Mouse (Mus musculus): ENCODE results near the gene Kcnn1.
"Not testable (repeated sequence)": the region's sequence is repeated elsewhere in the genome, so short reads cannot be mapped to it uniquely, and the experiment has no call there.

Kcnn1 gene

GRCm38 (mm10) chr8:70839408-70840351 lies 23.4 kb downstream of the Kcnn1 start, which contains the start of gene Arrdc2:
Gene Arrdc2 (minus strand): TSS chr8:70839720.
- DNase-seq: peak; percentile 96

DNA sequence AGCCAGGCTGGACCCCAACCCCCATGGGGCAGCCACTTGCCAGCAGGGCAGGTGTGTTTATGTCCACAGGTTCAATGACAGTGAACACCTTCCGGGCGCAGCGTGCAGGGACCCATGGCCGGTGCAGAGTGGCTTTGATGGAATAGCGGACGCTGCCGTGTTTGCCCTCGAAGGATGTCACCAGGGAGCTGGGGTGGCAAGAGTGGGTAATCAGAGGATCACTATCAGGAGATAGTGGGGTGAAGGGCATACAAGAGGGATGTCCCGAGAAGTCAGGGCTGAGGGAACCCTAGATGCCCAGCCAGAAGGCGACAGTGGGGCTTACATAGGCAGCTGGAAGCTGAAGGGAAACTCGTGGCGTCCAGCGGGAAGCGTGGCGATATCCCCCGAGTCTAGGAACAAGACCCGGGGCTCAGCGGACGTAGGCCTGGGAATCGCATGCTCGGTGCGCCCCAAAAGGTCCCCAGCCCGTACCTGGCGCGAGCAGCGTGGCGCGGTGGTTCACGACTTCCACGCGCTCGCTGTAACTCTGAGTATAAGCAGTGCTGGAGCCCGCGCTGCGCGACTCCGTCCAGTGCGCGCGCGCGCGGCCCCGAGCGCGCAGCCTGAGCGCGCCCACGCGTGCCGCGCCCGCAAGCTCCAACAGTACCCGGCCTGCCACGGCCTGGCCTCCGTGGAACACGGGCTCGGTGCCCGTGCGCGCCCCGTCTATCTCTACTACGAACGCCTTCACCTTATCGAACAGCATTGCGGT lies 24.2 kb downstream of the Kcnn1 start:
- no peak for DNase-seq

- no peak for DNase-seq
Measured at GRCm38 (mm10) chr8:70836666-70837065, 26.4 kb downstream of the Kcnn1 start.

DNA sequence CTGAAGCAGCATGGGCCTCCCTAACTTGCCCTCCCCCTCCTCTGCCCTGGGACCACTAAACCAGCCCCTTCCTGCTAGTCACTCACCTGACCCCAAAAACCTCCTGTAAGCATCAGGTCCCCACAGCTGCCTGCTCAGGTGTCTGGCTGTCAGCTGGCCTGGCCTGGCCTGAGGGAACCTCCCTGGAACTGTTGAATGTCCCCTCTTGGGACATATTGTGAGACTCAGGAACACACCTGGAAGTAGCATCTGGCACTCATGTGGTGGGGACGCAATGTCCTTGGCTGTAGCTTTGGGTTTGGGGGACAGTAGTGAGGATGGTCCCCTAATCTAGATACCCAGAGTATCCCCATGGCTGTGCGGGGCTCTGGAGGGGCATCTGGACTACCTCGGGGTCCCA lies 29.0 kb downstream of the Kcnn1 start:
- DNase-seq: no peak

GRCm38 (mm10) chr8:70833520-70833919 lies 29.5 kb downstream of the Kcnn1 start:
- DNase-seq: no peak

- no peak for DNase-seq
Measured at GRCm38 (mm10) chr8:70833018-70833482, 30.0 kb downstream of the Kcnn1 start.

DNA sequence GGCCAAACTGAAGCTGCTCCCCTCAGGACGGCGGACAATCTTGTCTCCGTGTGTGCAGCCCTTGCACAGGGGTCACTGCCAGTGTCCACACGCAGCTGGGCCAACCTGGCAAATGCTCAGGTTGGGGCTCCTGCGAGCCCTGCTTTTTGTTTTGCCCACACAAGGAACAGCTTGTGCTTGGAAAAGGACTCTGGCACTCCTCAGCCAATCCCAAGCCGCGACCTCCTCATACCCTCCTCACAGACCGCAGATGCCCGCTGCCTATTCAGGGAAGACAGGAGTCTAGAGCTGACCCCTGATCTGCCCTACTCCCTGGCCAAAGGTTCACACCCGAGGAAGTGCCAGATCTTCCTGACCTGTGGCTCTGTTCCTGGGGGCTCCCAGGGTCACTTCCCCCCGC lies 30.7 kb downstream of the Kcnn1 start:
- no peak for DNase-seq

DNA sequence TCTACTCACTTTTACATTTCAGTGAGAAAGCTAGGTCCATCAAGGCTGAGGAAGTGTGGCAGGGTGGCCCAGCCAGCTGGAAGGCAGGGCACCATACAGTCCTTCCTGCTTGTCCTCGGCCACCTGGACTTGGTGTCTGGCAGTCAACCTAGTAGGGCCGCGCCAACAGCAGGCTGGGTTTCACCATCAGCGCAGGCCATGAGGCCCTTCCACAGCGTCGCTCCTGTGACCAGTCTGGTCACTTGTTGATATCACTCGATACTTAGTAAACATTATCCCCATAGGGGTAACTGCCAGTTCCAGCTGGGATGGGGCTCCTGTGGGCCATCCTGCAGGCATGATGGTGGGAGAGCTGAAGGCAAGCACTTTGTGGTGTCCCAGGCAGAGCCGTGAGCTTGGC lies 31.5 kb downstream of the Kcnn1 start:
- DNase-seq: no peak

DNA sequence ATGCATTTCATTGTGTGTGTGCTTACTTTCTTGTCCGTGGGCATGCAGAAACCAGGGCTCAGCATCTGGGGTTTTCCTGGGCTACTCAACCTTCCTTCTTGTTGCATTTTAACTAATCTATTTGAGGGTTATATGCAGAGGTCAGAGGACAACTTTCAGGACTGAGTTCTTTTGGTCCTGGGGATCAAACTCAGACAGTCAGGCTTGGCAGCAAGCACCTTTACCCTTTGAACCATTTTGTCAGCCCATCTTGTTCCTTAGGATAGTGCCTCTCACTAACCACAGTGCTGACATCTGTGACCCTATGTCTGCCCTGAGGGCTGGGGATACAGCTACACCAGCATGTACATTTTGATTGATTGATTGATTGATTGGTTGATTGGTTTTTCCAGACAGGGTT lies 35.3 kb downstream of the Kcnn1 start:
- no peak for DNase-seq

DNA sequence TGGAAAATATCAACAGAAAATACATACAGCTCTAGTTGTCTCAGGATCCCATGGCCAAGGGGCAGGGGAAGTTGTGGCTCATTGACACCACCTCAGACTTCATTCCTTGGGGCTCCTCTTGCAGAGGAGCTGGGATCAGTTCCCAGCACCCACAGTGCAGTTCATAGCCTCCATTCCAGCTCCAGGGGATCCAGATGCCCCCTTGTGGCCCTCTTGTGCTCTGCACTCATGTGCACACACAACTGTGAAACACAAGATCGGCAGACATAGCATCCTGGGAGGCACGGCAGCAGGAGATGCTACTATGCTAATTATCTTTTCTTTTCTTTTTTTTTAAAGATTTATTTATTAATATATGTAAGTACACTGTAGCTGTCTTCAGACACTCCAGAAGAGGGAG lies 36.0 kb downstream of the Kcnn1 start:
- DNase-seq: no peak

DNA sequence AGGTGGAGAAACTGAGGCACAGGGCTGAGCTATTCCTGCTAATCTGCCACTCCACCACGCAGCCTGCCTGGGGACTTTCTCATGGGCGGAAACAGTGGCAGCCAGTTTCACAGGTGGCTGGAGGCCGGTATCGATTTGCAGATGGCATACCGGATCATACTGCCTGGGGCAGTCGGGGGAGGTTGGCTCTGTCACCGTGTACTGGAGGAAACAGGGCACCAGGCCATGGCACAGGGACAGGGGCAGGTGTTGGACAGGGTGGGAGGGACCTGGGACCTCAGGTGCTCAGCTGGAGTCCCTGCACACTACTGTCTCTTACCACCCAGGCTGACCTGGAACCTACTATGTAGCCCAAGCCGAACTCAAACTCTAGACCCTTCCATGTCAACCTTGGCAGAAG lies 37.2 kb downstream of the Kcnn1 start:
- no peak for DNase-seq

DNA sequence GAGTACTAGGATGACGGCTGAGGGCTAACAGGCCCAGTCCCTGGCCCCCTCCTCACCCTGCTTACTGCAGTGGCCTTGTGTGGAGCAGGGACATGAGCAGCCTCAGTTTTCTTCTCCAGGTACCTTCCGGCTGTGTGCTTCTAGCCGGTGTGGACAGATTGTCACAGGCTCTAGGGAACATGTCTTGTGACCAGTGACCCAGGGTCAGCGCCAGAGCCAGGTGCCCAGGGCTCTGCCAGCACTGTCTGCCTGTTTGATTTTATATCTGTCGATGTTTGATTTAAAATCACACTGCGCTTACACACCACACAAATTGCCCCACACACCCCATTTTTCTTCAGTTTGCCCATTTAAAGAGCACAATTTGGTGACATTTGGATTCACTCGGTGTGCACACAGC lies 39.3 kb downstream of the Kcnn1 start:
- no peak for DNase-seq

- not testable (repeated sequence) for DNase-seq
Measured at GRCm38 (mm10) chr8:70822594-70822993, 40.5 kb downstream of the Kcnn1 start.

DNA sequence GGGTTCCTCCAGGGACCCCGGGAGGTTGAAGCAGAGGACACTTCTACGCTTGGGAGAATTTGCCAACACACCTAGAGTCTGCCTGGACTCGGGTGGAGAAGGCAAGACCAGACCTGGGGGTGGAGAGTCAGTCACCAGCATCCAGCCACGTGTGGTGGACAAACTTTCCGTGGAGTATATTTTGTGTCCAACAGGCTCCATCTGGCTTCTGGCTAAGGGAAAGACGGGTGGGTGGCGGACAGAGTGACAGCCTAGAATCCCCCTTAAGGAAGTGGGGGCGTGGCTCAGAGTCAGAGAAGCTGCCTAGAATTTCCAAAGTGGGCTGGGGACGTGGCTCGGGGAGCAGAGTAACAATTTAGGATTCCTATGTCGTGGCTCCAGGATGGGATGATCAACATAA lies 41.1 kb downstream of the Kcnn1 start:
- DNase-seq: no peak

DNA sequence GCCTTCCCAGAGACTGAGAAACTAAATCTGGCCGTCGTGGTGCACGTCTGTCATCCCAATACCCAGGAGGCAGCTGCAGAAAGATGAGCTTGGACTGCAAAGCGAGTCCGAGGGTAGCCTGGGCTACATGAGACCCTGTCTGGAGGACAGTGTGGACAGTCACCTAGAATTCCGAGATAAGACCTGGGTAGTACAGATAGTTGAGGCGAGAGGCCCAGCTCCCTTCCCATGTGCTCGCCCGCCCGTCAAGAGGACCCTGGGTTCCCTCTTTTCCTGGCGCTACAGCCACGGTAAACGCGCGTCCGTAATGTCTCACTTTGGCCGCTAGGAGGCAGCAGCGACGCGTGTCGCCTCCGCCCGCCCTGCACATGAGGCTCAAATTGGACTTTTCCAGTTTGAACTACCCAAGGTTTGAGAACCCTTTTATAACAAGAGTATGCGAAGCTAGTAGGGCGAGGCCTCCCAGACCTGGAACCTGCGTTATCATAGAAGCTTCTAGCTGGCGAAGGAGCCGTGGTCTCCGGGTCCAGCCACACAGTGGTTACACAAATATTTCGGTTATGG lies 41.6 kb downstream of the Kcnn1 start:
- DNase-seq: peak; percentile 55

GRCm38 (mm10) chr8:70820101-70820935 lies 42.7 kb downstream of the Kcnn1 start:
- DNase-seq: no peak

DNA sequence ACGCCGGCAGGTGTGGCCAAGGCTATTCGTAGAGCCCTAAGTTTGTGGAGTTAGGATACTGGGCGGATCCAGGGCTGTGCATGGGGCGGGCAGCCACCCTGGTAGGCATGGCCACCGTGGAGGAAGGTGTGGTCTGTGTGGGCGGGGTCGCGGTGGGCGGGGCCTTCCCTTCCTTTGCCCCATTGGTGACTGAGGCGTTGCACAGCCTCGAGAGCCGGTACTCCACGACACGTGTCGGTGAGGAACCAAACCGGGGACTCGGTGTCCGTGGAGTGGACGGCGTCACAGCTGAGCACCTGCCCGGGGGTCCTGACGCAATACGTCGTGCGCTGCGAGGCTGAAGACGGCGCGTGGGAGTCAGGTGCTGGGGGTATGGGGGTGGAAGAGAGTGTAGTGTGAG lies 46.4 kb downstream of the Kcnn1 start:
- DNase-seq: no peak

DNA sequence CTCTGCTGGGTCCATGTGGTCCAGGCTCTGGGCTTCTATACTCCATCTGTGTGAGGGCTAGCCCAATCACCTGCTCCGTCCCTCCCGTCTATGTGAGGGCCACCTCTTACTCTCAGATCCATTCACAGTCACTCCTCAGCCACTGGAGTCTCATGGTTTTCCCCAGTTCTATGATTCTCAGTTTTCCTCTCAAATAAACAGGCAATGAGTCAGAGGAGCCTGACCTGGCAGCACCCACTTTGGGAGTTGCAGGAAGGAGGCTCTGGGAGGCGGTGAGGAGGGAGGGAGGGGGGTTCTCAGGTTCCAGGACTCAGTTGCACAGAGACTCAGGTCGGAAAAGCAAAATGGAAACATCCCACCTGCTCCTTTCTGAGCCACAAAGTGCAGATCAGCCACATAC lies 50.2 kb downstream of the Kcnn1 start:
- no peak for DNase-seq

DNA sequence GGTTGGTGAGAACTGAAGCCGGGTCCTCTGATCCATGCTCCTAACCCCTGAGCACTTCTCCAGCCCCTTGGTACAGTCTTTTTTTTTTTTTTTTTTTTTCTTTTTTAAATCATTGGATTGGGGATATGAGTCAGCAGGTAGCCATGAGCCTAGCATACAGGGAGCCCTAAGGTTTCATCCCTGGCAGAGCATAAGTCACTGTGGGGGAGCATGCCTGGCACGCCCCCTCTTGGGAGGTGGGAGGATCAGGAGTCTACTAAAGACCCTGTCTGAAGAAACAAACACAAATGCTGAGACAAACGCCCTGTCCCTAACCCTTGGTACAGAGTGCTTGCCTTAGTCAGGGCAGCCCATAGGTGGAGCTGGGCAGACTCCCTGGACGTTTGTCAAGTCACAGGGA lies 51.0 kb downstream of the Kcnn1 start:
- no peak for DNase-seq

DNA sequence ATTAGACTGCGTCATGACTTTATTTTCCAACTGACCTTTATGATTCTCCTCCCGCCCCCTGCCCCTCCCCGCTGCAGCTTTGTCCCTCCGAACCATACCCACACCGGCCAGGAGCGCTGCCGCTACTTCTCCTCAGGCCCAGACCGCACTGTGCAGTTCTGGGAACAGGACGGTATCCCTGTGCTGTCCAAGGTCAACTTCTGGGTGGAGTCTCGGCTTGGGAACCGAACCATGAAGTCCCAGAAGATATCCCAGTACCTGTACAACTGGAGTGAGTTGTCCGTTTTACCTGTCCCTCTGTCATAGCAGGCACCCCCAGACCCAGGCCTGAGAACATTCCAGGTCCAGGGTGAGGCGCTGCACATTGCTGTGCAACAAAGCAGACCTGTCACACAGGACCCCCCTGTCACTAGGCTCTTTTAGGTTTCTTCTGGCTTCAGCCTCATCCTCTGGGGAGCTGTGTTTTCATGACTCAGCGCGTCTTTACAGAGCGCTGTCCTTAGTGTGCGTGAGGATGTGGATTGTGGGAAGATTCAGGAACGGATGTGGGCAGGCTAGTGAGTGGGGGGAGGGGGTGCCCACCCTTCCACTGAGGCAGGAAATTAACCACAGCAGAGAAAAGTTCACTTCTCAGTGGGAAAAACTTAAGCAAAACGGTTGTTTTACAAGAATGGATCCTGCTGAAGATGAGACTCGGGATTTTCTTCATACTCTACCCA lies 51.9 kb downstream of the Kcnn1 start:
- no peak for DNase-seq

- DNase-seq: no peak
Measured at GRCm38 (mm10) chr8:70808955-70809701, 53.9 kb downstream of the Kcnn1 start.
